Mouse (Mus musculus) adrenal gland, postnatal 36 days (tissue): ENCODE measurements around the gene Cfl1. TPM values are rescaled to one million over a fixed set of nuclear protein-coding genes. Genes with fewer than 3 reads are reported as not detected.
A peak's percentile ranks its signal among the peaks of the same experiment; 100 is the strongest.

ENCODE experiments used
- DNase-seq, 2 experiments: peaks; one replicate each; pipeline ENCODE4 v3.0.0; 2021; ENCODE audit warnings: mixed read lengths in 1 of 2
- total RNA-seq, 2 experiments: library from RNA; stranded (reverse); gene quantifications; 2 replicates each; pipeline ENCODE4 v1.2.3; 2021

Cfl1 gene
- total RNA-seq, 2 experiments from 2014 or later = 659 to 740 TPM

GRCm38 (mm10) chr19:5518721-5519120 lies 28.5 kb downstream of the Cfl1 start:
- DNase-seq = no peak

- DNase-seq = no peak
These were observed 34.9 kb downstream of the Cfl1 start for GRCm38 (mm10) chr19:5525204-5525603.

- DNase-seq = peak; percentile 98
These were observed 39.3 kb downstream of the Cfl1 start for GRCm38 (mm10) chr19:5529325-5530137.

- DNase-seq = no peak
These were observed 39.9 kb downstream of the Cfl1 start for GRCm38 (mm10) chr19:5530138-5530524.

GRCm38 (mm10) chr19:5532520-5532919 lies 42.3 kb downstream of the Cfl1 start:
- DNase-seq = no peak

- no peak for DNase-seq
These were observed 48.5 kb downstream of the Cfl1 start for GRCm38 (mm10) chr19:5538786-5539185.

GRCm38 (mm10) chr19:5543362-5543761 lies 53.1 kb downstream of the Cfl1 start:
- DNase-seq = no peak

- DNase-seq = no peak
These were observed 53.8 kb downstream of the Cfl1 start for GRCm38 (mm10) chr19:5544031-5544430.

Other genes starting within 250 kb of the Cfl1 start
- gene Pacs1, start 217.3 kb upstream of the Cfl1 start, total RNA-seq = 10 to 100 TPM; 15.6 to 23.6 TPM
- gene Sf3b2, start 195.0 kb upstream of the Cfl1 start, total RNA-seq = 100 to 1,000 TPM; 165 to 171 TPM
- gene Gal3st3, start 192.1 kb upstream of the Cfl1 start, total RNA-seq = not detected
- gene Catsper1, start 154.7 kb upstream of the Cfl1 start, total RNA-seq = not detected
- 1 to 10 TPM; 2.1 to 2.5 TPM for gene Cst6, start 140.9 kb upstream of the Cfl1 start, total RNA-seq
- 10 to 100 TPM; 24.4 to 26.1 TPM for gene Eif1ad, start 123.7 kb upstream of the Cfl1 start, total RNA-seq
- gene Banf1, start 123.3 kb upstream of the Cfl1 start, total RNA-seq = 100 to 1,000 TPM; 152 to 165 TPM
- gene Sart1, start 101.8 kb upstream of the Cfl1 start, total RNA-seq = 10 to 100 TPM; 79.1 to 86.5 TPM
- not detected for gene Tsga10ip, start 87.9 kb upstream of the Cfl1 start, total RNA-seq
- gene Drap1, start 65.5 kb upstream of the Cfl1 start, total RNA-seq = 100 to 1,000 TPM; 250 to 263 TPM
- 10 to 100 TPM; 43.7 to 50.6 TPM for gene AI837181, start 65.3 kb upstream of the Cfl1 start, total RNA-seq
- 1 to 10 TPM in 1 of 2 experiments, not detected in 1; 5.3 TPM for gene Fosl1, start 42.9 kb upstream of the Cfl1 start, total RNA-seq
- 1 to 10 TPM; 7.9 to 8.3 TPM for gene Ccdc85b, start 32.6 kb upstream of the Cfl1 start, total RNA-seq
- 10 to 100 TPM; 89.1 to 95.3 TPM for gene Fibp, start 29.8 kb upstream of the Cfl1 start, total RNA-seq
- gene Ctsw, start 21.9 kb upstream of the Cfl1 start, total RNA-seq = under 1 TPM in 1 of 2 experiments, not detected in 1; 0.26 TPM
- 10 to 100 TPM; 50.2 to 87.9 TPM for gene Efemp2, start 16.5 kb upstream of the Cfl1 start, total RNA-seq
- 10 to 100 TPM; 23.1 to 30.7 TPM for gene Mus81, start 2.1 kb upstream of the Cfl1 start, total RNA-seq
- gene 1700020D05Rik, start 13.3 kb downstream of the Cfl1 start, total RNA-seq = 1 to 10 TPM; 1.0 to 1.5 TPM
- 10 to 100 TPM; 11.1 to 12.1 TPM for gene Snx32, start 20.1 kb downstream of the Cfl1 start, total RNA-seq
- gene Ovol1, start 70.2 kb downstream of the Cfl1 start, total RNA-seq = not detected
- gene Ap5b1, start 77.6 kb downstream of the Cfl1 start, total RNA-seq = 1 to 10 TPM; 7.8 to 8.3 TPM
- gene Rnaseh2c, start 111.4 kb downstream of the Cfl1 start, total RNA-seq = 100 to 1,000 TPM; 124 to 139 TPM
- gene Kat5, start 119.8 kb downstream of the Cfl1 start, total RNA-seq = 10 to 100 TPM; 66.2 to 68.2 TPM
- gene Rela, start 147.0 kb downstream of the Cfl1 start, total RNA-seq = 10 to 100 TPM; 85.7 to 86.4 TPM
- 10 to 100 TPM; 40.5 to 57.2 TPM for gene Sipa1, start 173.3 kb downstream of the Cfl1 start, total RNA-seq
- gene Map3k11, start 198.3 kb downstream of the Cfl1 start, total RNA-seq = 10 to 100 TPM; 44.7 to 45.8 TPM
- 100 to 1,000 TPM in 1 of 2 experiments, 10 to 100 TPM in 1; 89.5 to 108 TPM for gene Pcnx3, start 198.5 kb downstream of the Cfl1 start, total RNA-seq
- gene Kcnk7, start 213.9 kb downstream of the Cfl1 start, total RNA-seq = not detected
- 10 to 100 TPM; 30.8 to 38.3 TPM for gene Ehbp1l1, start 235.9 kb downstream of the Cfl1 start, total RNA-seq
- gene Fam89b, start 239.2 kb downstream of the Cfl1 start, total RNA-seq = 10 to 100 TPM; 41.4 to 66.5 TPM